In genomic region chr5:129175925-129176324, GRCm38 (mm10) we compare ENCODE assay signal across 10 mouse cellular contexts.
"Had no signal": no experiment of that assay in that cellular context is flagged by ENCODE, and none has a peak within 500 bp of the region (broad histone marks: within the 10 kb centered on the region; RNA-seq: fewer than 3 reads in every experiment).

No protein-coding gene starts in this region.

- H3K27me3 ChIP-seq: neural tube, embryonic 15.5 days had no signal

- H3K4me1 ChIP-seq: limb, embryonic 13.5 days had no signal

- DNase-seq: kidney, postnatal 14 days; left cerebral cortex, postnatal 4 days; lung, adult 18-20 months; right cerebral cortex, adult 18-20 months had no signal

- H3K4me3 ChIP-seq: kidney, embryonic 15.5 days; limb, embryonic 13.5 days; myocyte; neural tube, embryonic 15.5 days had no signal

- H3K9me3 ChIP-seq: kidney, embryonic 15.5 days; limb, embryonic 13.5 days; neural tube, embryonic 15.5 days had no signal

- H3K36me3 ChIP-seq: kidney, embryonic 15.5 days; limb, embryonic 13.5 days; neural tube, embryonic 15.5 days had no signal

- H3K9ac ChIP-seq: kidney, embryonic 15.5 days; limb, embryonic 13.5 days; liver, embryonic 14.5 days; neural tube, embryonic 15.5 days had no signal

- H3K27ac ChIP-seq: kidney, embryonic 15.5 days; limb, embryonic 13.5 days; liver, embryonic 14.5 days; neural tube, embryonic 15.5 days; stomach, postnatal 0 days had no signal

- H3K4me2 ChIP-seq: kidney, embryonic 15.5 days; limb, embryonic 13.5 days; neural tube, embryonic 15.5 days had no signal
